Mouse (Mus musculus): Measurements from ENCODE around the gene Tal1.

Tal1 gene

GRCm38 (mm10) chr4:115121162-115121561, 64.9 kb downstream of the Tal1 start:
- no peak for DNase-seq
